24 mouse cellular contexts compared by ENCODE assay signal in the genomic region with DNA sequence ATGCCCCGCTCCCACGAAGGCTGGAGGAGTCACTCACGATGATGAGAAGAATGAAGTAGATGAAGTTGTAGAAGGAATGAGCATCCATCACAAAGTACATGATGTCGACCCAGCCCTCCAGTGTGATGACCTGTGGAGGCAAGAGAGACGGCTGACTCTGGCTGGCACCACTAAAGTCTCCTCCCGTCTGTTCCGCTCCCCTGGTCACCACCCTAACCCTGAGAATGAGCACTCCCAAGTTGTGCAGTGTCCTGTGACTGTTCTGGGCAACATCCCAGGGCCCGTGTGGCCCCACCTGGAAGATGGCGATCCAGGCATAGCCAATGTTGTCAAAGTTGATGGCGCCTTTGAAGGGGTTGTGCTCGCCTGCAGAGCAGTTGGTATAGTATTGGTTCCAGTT. TPM values are rescaled to one million over a fixed set of nuclear protein-coding genes. Genes with fewer than 3 reads are reported as not detected.
DNase-seq lines count a peak whose midpoint lies in the region; TF ChIP-seq lines count a peak whose summit lies in the region.
"Had no signal": no experiment of that assay in that cellular context is flagged by ENCODE, and none has a peak within 500 bp of the region (broad histone marks: within the 10 kb centered on the region; RNA-seq: fewer than 3 reads in every experiment).

No protein-coding gene starts in this region.

- no peak overlapping the region for H3K4me3 ChIP-seq in kidney, adult 2 months (ENCODE audit: insufficient read depth, low read depth, low read length)
- H3K4me3 ChIP-seq: embryonic facial prominence, embryonic 15.5 days; erythroblast, embryonic 14.5 days; forebrain, embryonic 10.5 days; forebrain, embryonic 15.5 days; heart, embryonic 10.5 days; hindbrain, embryonic 13.5 days had no signal

- no peak for TF ChIP-seq POLR2A in kidney, adult 2 months (IDR thresholded peaks at IDR 0.05; ENCODE audit: low read depth, low read length)

- no peaks in the 10 kb centered on the region for H3K36me3 ChIP-seq in kidney, adult 2 months (ENCODE audit: control insufficient read depth, insufficient read depth, low read length)
- H3K36me3 ChIP-seq: forebrain, embryonic 15.5 days; heart, embryonic 10.5 days had no signal

- no peak for TF ChIP-seq CTCF in kidney, adult 2 months (conservative IDR thresholded peaks at IDR 0.05; ENCODE audit: insufficient read depth, insufficient read length, low read depth, low read length)

- no peak overlapping the region for H3K27ac ChIP-seq in kidney, adult 2 months (ENCODE audit: insufficient read depth, low read depth, low read length)
- H3K27ac ChIP-seq: embryonic facial prominence, embryonic 15.5 days; forebrain, embryonic 10.5 days; forebrain, embryonic 15.5 days; heart, embryonic 10.5 days; hindbrain, embryonic 13.5 days; hindbrain, postnatal 0 days had no signal

- H3K4me1 ChIP-seq in kidney, adult 2 months (ENCODE audit: control insufficient read depth, insufficient read depth, low read length) = peaks cover 11% of the 10 kb centered on the region; the same call in 1 of the 2 replicates

- 51% methylated on average over 11 of the region's 11 CpGs for WGBS in kidney, adult 2 months

- peak; percentile 84 for DNase-seq in kidney, adult 2 months
- DNase-seq in kidney, adult 9 months = peak; percentile 81
- peak; percentile 53 for DNase-seq in kidney, postnatal 10 days
- DNase-seq in kidney, postnatal 4 days = peak; percentile 39 to 55
- no peak for DNase-seq in heart, postnatal 14 days
- no peak for DNase-seq in left cerebral cortex, postnatal 10 days (ENCODE audit: extremely low spot score in 1 of 2, low spot score in 2 of 2)
- DNase-seq in adrenal gland, postnatal 36 days = no peak
- DNase-seq: adrenal gland, adult 2 months; adrenal gland, postnatal 25 days; cerebellum, adult 8-10 months; cerebellum, postnatal 25 days; gastrocnemius, postnatal 36 days; heart, adult 11 months; heart, postnatal 10 days had no signal

- intact Hi-C loops in heart, postnatal 14 days (cut with DNase I) = no loop called here
- intact Hi-C loops in left cerebral cortex, postnatal 10 days (cut with DNase I) = no loop called here

- no peaks in the 10 kb centered on the region for H3K27me3 ChIP-seq in kidney, adult 2 months (replicated peaks; ENCODE audit: control insufficient read depth, insufficient read depth, low read length)
- H3K27me3 ChIP-seq: embryonic facial prominence, embryonic 15.5 days; forebrain, embryonic 15.5 days; hindbrain, embryonic 13.5 days had no signal

RNA-seq across cellular contexts. Expression of a gene that starts 12.1 kb away (rescaled TPM):
- 7.6 and 10.2 TPM in 2 replicates for polyA plus RNA-seq in kidney, adult 2 months (2012; rRNA removed)
- total RNA-seq in heart, postnatal 14 days (2021) = 10 to 100 TPM; 27.6 to 28.8 TPM
- 100 to 1,000 TPM; 143 to 151 TPM for total RNA-seq in left cerebral cortex, postnatal 10 days (2021)
- 1 to 10 TPM in 1 of 2 experiments, under 1 TPM in 1; 0.50 to 1.1 TPM for total RNA-seq in adrenal gland, postnatal 36 days (2021)
- total RNA-seq: hematopoietic stem cell, adult 5-6 weeks had no signal

RNA-seq across cellular contexts. Expression of a gene that starts 24.1 kb away (rescaled TPM):
- 1.1 TPM in 2 replicates for polyA plus RNA-seq in kidney, adult 2 months (2012; rRNA removed)
- total RNA-seq in heart, postnatal 14 days (2021) = 1 to 10 TPM in 1 of 2 experiments, under 1 TPM in 1; 0.54 to 1.1 TPM
- 1 to 10 TPM in 1 of 2 experiments, under 1 TPM in 1; 0.92 to 1.5 TPM for total RNA-seq in left cerebral cortex, postnatal 10 days (2021)
- total RNA-seq in adrenal gland, postnatal 36 days (2021) = not detected
- total RNA-seq: adrenal gland, adult 2 months; adrenal gland, postnatal 25 days; gastrocnemius, adult 8-10 months; gastrocnemius, postnatal 36 days; hematopoietic stem cell, adult 5-6 weeks had no signal
- polyA plus RNA-seq: adrenal gland, adult 2 months; erythroblast, embryonic 14.5 days; forebrain, embryonic 10.5 days; heart, embryonic 10.5 days; heart, embryonic 14.5 days had no signal

RNA-seq across cellular contexts. Expression of a gene that starts 37.9 kb away (rescaled TPM):
- 35.6 and 36.4 TPM in 2 replicates for polyA plus RNA-seq in kidney, adult 2 months (2012; rRNA removed)
- total RNA-seq in heart, postnatal 14 days (2021) = 10 to 100 TPM; 19.9 to 24.0 TPM
- total RNA-seq in left cerebral cortex, postnatal 10 days (2021) = 1 to 10 TPM; 1.6 to 1.8 TPM
- 10 to 100 TPM; 13.5 to 25.9 TPM for total RNA-seq in adrenal gland, postnatal 36 days (2021)
- polyA plus RNA-seq: erythroblast, embryonic 14.5 days had no signal

RNA-seq across cellular contexts. Expression of a gene that starts 59.7 kb away (rescaled TPM):
- 5.0 TPM in 2 replicates for polyA plus RNA-seq in kidney, adult 2 months (2012; rRNA removed)
- 1 to 10 TPM; 1.4 to 2.1 TPM for total RNA-seq in heart, postnatal 14 days (2021)
- 1 to 10 TPM; 1.4 to 1.6 TPM for total RNA-seq in left cerebral cortex, postnatal 10 days (2021)
- 1 to 10 TPM; 3.6 to 9.7 TPM for total RNA-seq in adrenal gland, postnatal 36 days (2021)
- total RNA-seq: gastrocnemius, adult 8-10 months; gastrocnemius, postnatal 36 days had no signal
- polyA plus RNA-seq: erythroblast, embryonic 14.5 days had no signal

Comparison
In these comparisons a context has a peak if more than half of its experiments do, and no peak if none do; other contexts are left out.
1. DNase-seq: peak in kidney, adult 2 months (single experiment), kidney, adult 9 months (single experiment), kidney, postnatal 10 days (single experiment) and kidney, postnatal 4 days (2 of 2); none in heart, postnatal 14 days (0 of 2), left cerebral cortex, postnatal 10 days (0 of 2) and adrenal gland, postnatal 36 days (0 of 2).
2. RNA of a gene that starts 12.1 kb away (total RNA-seq): 143 to 151 TPM in left cerebral cortex, postnatal 10 days and 27.6 to 28.8 TPM in heart, postnatal 14 days; 0.50 to 1.1 TPM in adrenal gland, postnatal 36 days; every median in the first group is over 10 times any median in the second.
3. RNA of a gene that starts 37.9 kb away (total RNA-seq): 13.5 to 25.9 TPM in adrenal gland, postnatal 36 days and 19.9 to 24.0 TPM in heart, postnatal 14 days; 1.6 to 1.8 TPM in left cerebral cortex, postnatal 10 days; every median in the first group is over 4 times any median in the second.